Mouse (Mus musculus): Measurements from ENCODE around the gene Hddc3.

- TF ChIP-seq CTCF (IDR thresholded peaks at IDR 0.05; ENCODE audit: control insufficient read depth, insufficient read depth, insufficient replicate concordance, low read depth, low read length) (no peak), POLR2A (IDR thresholded peaks at IDR 0.05; ENCODE audit: control insufficient read depth, low read depth, low read length) (no peak)
Measured at GRCm38 (mm10) chr7:80323336-80323735, 19.6 kb upstream of the Hddc3 start.
